Mouse (Mus musculus) CH12.LX (cell line): ENCODE measurements around the gene Ccdc78. TPM values are rescaled to one million over a fixed set of nuclear protein-coding genes. Genes with fewer than 3 reads are reported as not detected.

ENCODE experiments used
- DNase-seq: peaks from one replicate; pipeline ENCODE4 v3.0.0-alpha.2; 2013; ENCODE audit errors: extremely low read depth
- H3K27ac ChIP-seq: 2 replicates; pipeline ENCODE4 v1.5.1; 2012; ENCODE audit warnings: low read depth, mild to moderate bottlenecking, control low read depth, moderate library complexity; ENCODE audit not compliant: insufficient read depth
- H3K27me3 ChIP-seq: replicated peaks from 2 replicates; pipeline ENCODE3; 2012; ENCODE audit warnings: inconsistent platforms
- H3K36me3 ChIP-seq, 2 experiments: replicated peaks in 1 of 2; 2 replicates each; pipeline versions ENCODE3 to v1.6.1; 2012; ENCODE audit warnings: inconsistent platforms in 1 of 2, low read length in 1 of 2, mild to moderate bottlenecking in 1 of 2, mixed read lengths in 1 of 2, moderate library complexity in 1 of 2; ENCODE audit not compliant: control insufficient read depth in 1 of 2, insufficient read depth in 1 of 2
- H3K4me1 ChIP-seq, 2 experiments: 2 replicates each; pipeline ENCODE4 v1.6.1; 2012; ENCODE audit warnings: inconsistent platforms in 1 of 2, moderate library complexity in 1 of 2; ENCODE audit not compliant: insufficient read depth in 2 of 2, control insufficient read depth in 1 of 2
- H3K4me2 ChIP-seq: 2 replicates; pipeline ENCODE4 v1.6.1; 2012; ENCODE audit warnings: low read depth, mild to moderate bottlenecking, control low read depth; ENCODE audit not compliant: poor library complexity, insufficient read depth, severe bottlenecking
- H3K4me3 ChIP-seq, 3 experiments: fragments of 150-350 bp in 1 of 3; sonication (generic) in 1 of 3; replicated peaks in 1 of 3; 2 replicates each; pipeline versions ENCODE3 to v1.5.1; 2011 to 2012; ENCODE audit warnings: low read depth in 2 of 3, low read length in 2 of 3, mild to moderate bottlenecking in 2 of 3, moderate library complexity in 2 of 3, control low read depth in 1 of 3, improper control_type of control experiment in 1 of 3, inconsistent platforms in 1 of 3, mixed read lengths in 1 of 3; ENCODE audit not compliant: poor library complexity in 1 of 3
- H3K79me2 ChIP-seq: replicated peaks from 2 replicates; pipeline ENCODE4 v1.6.1; 2012; ENCODE audit warnings: mild to moderate bottlenecking, moderate library complexity; ENCODE audit not compliant: control insufficient read depth, poor library complexity, insufficient read depth, severe bottlenecking; ENCODE audit errors: extremely low read depth
- H3K9ac ChIP-seq: 2 replicates; pipeline ENCODE4 v1.6.1; 2012; ENCODE audit warnings: low read depth, mild to moderate bottlenecking, control low read depth, moderate library complexity; ENCODE audit not compliant: insufficient read depth
- H3K9me3 ChIP-seq: replicated peaks from 2 replicates; pipeline ENCODE3; 2012; ENCODE audit warnings: low read length, inconsistent platforms, mixed read lengths
- BHLHE40 ChIP-seq: IDR thresholded peaks from 2 replicates; pipeline ENCODE4 v1.6.1; 2011; ENCODE audit warnings: mild to moderate bottlenecking, low read depth, low read length, improper control_type of control experiment
- CHD1 ChIP-seq: IDR thresholded peaks from 2 replicates; pipeline ENCODE4 v1.6.1; 2012; ENCODE audit warnings: low read depth, low read length, improper control_type of control experiment, inconsistent platforms
- CHD2 ChIP-seq: IDR thresholded peaks from 2 replicates; pipeline ENCODE4 v1.6.1; 2011; ENCODE audit warnings: low read length, improper control_type of control experiment
- CTCF ChIP-seq, 2 experiments: IDR thresholded peaks in 1 of 2; conservative IDR thresholded peaks in 1 of 2; 2 replicates each; pipeline ENCODE4 v1.5.1; 2011 to 2012; ENCODE audit warnings: low read depth in 2 of 2, low read length in 2 of 2, improper control_type of control experiment in 1 of 2, inconsistent platforms in 1 of 2, mild to moderate bottlenecking in 1 of 2, moderate library complexity in 1 of 2
- E2F4 ChIP-seq: IDR thresholded peaks from 2 replicates; pipeline ENCODE4 v1.6.1; 2011; ENCODE audit warnings: low read depth, low read length, improper control_type of control experiment; ENCODE audit not compliant: insufficient replicate concordance
- EP300 ChIP-seq: IDR thresholded peaks from 2 replicates; pipeline ENCODE4 v1.6.1; 2011; ENCODE audit warnings: low read length, improper control_type of control experiment
- ETS1 ChIP-seq: conservative IDR thresholded peaks from 2 replicates; pipeline ENCODE4 v1.6.1; 2012; ENCODE audit warnings: low read depth, mild to moderate bottlenecking, inconsistent platforms, low read length, improper control_type of control experiment, moderate library complexity
- GABPA ChIP-seq: IDR thresholded peaks from 2 replicates; pipeline ENCODE4 v1.6.1; 2012; ENCODE audit warnings: low read depth, low read length, improper control_type of control experiment, inconsistent platforms; ENCODE audit not compliant: insufficient replicate concordance
- JUND ChIP-seq: conservative IDR thresholded peaks from 2 replicates; pipeline ENCODE4 v1.6.1; 2011; ENCODE audit warnings: low read depth, low read length, improper control_type of control experiment
- KAT2A ChIP-seq: IDR thresholded peaks from 2 replicates; pipeline ENCODE4 v1.6.1; 2012; ENCODE audit warnings: low read length, improper control_type of control experiment, inconsistent platforms; ENCODE audit not compliant: insufficient replicate concordance
- MAX ChIP-seq: IDR thresholded peaks from 2 replicates; pipeline ENCODE4 v1.6.1; 2011; ENCODE audit warnings: low read length, improper control_type of control experiment
- MAZ ChIP-seq: IDR thresholded peaks from 2 replicates; pipeline ENCODE4 v1.6.1; 2012; ENCODE audit warnings: low read depth, mild to moderate bottlenecking, inconsistent platforms, low read length, improper control_type of control experiment, moderate library complexity
- MYC ChIP-seq: IDR thresholded peaks from 2 replicates; pipeline ENCODE4 v1.6.1; 2011; ENCODE audit warnings: low read depth, mild to moderate bottlenecking, improper control_type of control experiment, low read length
- NELFE ChIP-seq: IDR thresholded peaks from 2 replicates; pipeline ENCODE4 v1.6.1; 2011; ENCODE audit warnings: low read depth, low read length, improper control_type of control experiment
- NRF1 ChIP-seq: IDR thresholded peaks from 2 replicates; pipeline ENCODE4 v1.6.1; 2014; ENCODE audit warnings: low read depth, mild to moderate bottlenecking, inconsistent platforms, low read length, improper control_type of control experiment, moderate library complexity
- PAX5 ChIP-seq: IDR thresholded peaks from 2 replicates; pipeline ENCODE4 v1.6.1; 2012; ENCODE audit warnings: low read length, inconsistent platforms, mixed read lengths
- POLR2A ChIP-seq: IDR thresholded peaks from 2 replicates; pipeline ENCODE4 v1.6.1; 2011; ENCODE audit warnings: low read depth, mild to moderate bottlenecking, improper control_type of control experiment, low read length
- POLR2AphosphoS2 ChIP-seq: IDR thresholded peaks from 2 replicates; pipeline ENCODE4 v1.6.1; 2011; ENCODE audit warnings: low read depth, low read length, improper control_type of control experiment
- RCOR1 ChIP-seq: conservative IDR thresholded peaks from 2 replicates; pipeline ENCODE4 v1.6.1; 2012; ENCODE audit warnings: low read depth, mild to moderate bottlenecking, inconsistent platforms, low read length, improper control_type of control experiment
- SIN3A ChIP-seq: IDR thresholded peaks from 2 replicates; pipeline ENCODE4 v1.6.1; 2012; ENCODE audit warnings: low read length, improper control_type of control experiment, inconsistent platforms
- SMC3 ChIP-seq: IDR thresholded peaks from 2 replicates; pipeline ENCODE4 v1.6.1; 2011; ENCODE audit warnings: low read depth, low read length, improper control_type of control experiment
- TBP ChIP-seq: conservative IDR thresholded peaks from 2 replicates; pipeline ENCODE4 v1.6.1; 2011; ENCODE audit warnings: low read depth, low read length, improper control_type of control experiment
- TCF12 ChIP-seq: IDR thresholded peaks from 2 replicates; pipeline ENCODE4 v1.6.1; 2014; ENCODE audit warnings: low read depth, mild to moderate bottlenecking, inconsistent platforms, low read length, improper control_type of control experiment
- UBTF ChIP-seq: IDR thresholded peaks from 2 replicates; pipeline ENCODE4 v1.6.1; 2012; ENCODE audit warnings: low read depth, mild to moderate bottlenecking, inconsistent platforms, low read length, improper control_type of control experiment, moderate library complexity
- USF1 ChIP-seq: IDR thresholded peaks from 2 replicates; pipeline ENCODE4 v1.6.1; 2014; ENCODE audit warnings: low read depth, mild to moderate bottlenecking, inconsistent platforms, low read length, improper control_type of control experiment
- USF2 ChIP-seq: conservative IDR thresholded peaks from 2 replicates; pipeline ENCODE4 v1.6.1; 2011; ENCODE audit warnings: low read depth, low read length, improper control_type of control experiment
- ZC3H11A ChIP-seq: IDR thresholded peaks from 2 replicates; pipeline ENCODE4 v1.6.1; 2012; ENCODE audit warnings: low read depth, mild to moderate bottlenecking, inconsistent platforms, low read length, improper control_type of control experiment
- ZKSCAN1 ChIP-seq: IDR thresholded peaks from 2 replicates; pipeline ENCODE4 v1.6.1; 2012; ENCODE audit warnings: low read depth, inconsistent platforms, low read length, improper control_type of control experiment, borderline replicate concordance
- ZNF384 ChIP-seq: IDR thresholded peaks from 2 replicates; pipeline ENCODE4 v1.6.1; 2012; ENCODE audit warnings: low read depth, low read length, improper control_type of control experiment, inconsistent platforms
- dilution Hi-C: fragments of 300-500 bp; cut with MboI; formaldehyde crosslinking; loops from 2 replicates; pipeline ENCODE4 v1.14.3; 2020; ENCODE audit warnings: low sequenced_read_pairs; ENCODE audit not compliant: extremely low pct_unique_long_range_greater_than_20kb, extremely low pct_ligation_motif_present
- in situ Hi-C: fragments of 300-500 bp; cut with MboI; formaldehyde crosslinking; loops from 3 replicates; pipeline ENCODE4 v1.14.3; 2019; ENCODE audit warnings: low sequenced_read_pairs, low pct_ligation_motif_present, low pct_unique_long_range_greater_than_20kb, mixed read lengths
- polyA plus RNA-seq: library from polyadenylated mRNA; unstranded; fragments of >175 nt; gene quantifications from 2 replicates; pipeline ENCODE4 v1.2.1, GENCODE M21; 2012; ENCODE audit warnings: low read depth; ENCODE audit not compliant: insufficient read length
- total RNA-seq, 2 experiments: library from RNA; depleted of rRNA; stranded (reverse); fragments of 300-350 nt in 1 of 2; fragments of >200 nt in 1 of 2; gene quantifications; 2 replicates each; pipeline ENCODE4 v1.2.3; 2012 to 2014

The Ccdc78 gene
- total and polyA plus RNA-seq, 3 experiments, result 0.13 to 0.40 (median 0.25) TPM

- in situ Hi-C loops (no loop called here), dilution Hi-C loops (no loop called here)
- Histone ChIP-seq H3K9ac (no peak overlapping the region), H3K9me3 (no peaks in the 10 kb centered on the region), H3K79me2 (no peaks in the 10 kb centered on the region), H3K4me1 (no peaks in the 10 kb centered on the region), H3K27ac (no peak overlapping the region), H3K27me3 (peaks cover 80% of the 10 kb centered on the region), H3K4me2 (no peak overlapping the region), H3K36me3 (no peaks in the 10 kb centered on the region), H3K4me3 (no peak overlapping the region)
- no peak for DNase-seq
- TF ChIP-seq MYC, result no peak
- TF ChIP-seq CTCF (conservative IDR thresholded peaks at IDR 0.05 in 1 of 2, IDR thresholded peaks at IDR 0.05 in 1 of 2; ENCODE audit: low read depth in 2 of 2, low read length in 2 of 2), result no peak
- TF ChIP-seq ZNF384, result no peak
- no peak for TF ChIP-seq USF2
- TF ChIP-seq POLR2A, result no peak
- TF ChIP-seq GABPA, result no peak
- no peak for TF ChIP-seq POLR2AphosphoS2
- TF ChIP-seq ZKSCAN1, result no peak
- no peak for TF ChIP-seq TCF12
- TF ChIP-seq EP300, result no peak
- TF ChIP-seq SMC3, result no peak
- no peak for TF ChIP-seq ZC3H11A
- TF ChIP-seq MAZ, result no peak
- no peak for TF ChIP-seq PAX5
- no peak for TF ChIP-seq CHD2
- no peak for TF ChIP-seq USF1
- TF ChIP-seq SIN3A, result no peak
- no peak for TF ChIP-seq JUND
Observed at GRCm38 (mm10) chr17:25743831-25744230, 42.5 kb upstream of the Ccdc78 start.

- no peak overlapping the region for H3K4me2 ChIP-seq
- in situ Hi-C loops (no loop called here), dilution Hi-C loops (no loop called here)
- DNase-seq, result no peak
- peaks cover 80% of the 10 kb centered on the region for H3K27me3 ChIP-seq
- H3K9ac ChIP-seq, result no peak overlapping the region
- H3K79me2 ChIP-seq, result no peaks in the 10 kb centered on the region
- TF ChIP-seq CHD1 (no peak), JUND (no peak), SIN3A (no peak), ZNF384 (no peak), SMC3 (no peak), BHLHE40 (no peak), MAX (no peak), ZC3H11A (no peak), NRF1 (no peak), MAZ (no peak), UBTF (no peak), ETS1 (no peak), NELFE (no peak), E2F4 (no peak), TCF12 (no peak), KAT2A (no peak), RCOR1 (no peak), EP300 (no peak), CTCF (conservative IDR thresholded peaks at IDR 0.05 in 1 of 2, IDR thresholded peaks at IDR 0.05 in 1 of 2; ENCODE audit: low read depth in 2 of 2, low read length in 2 of 2) (no peak), TBP (no peak)
- H3K27ac ChIP-seq, result no peak overlapping the region
- no peaks in the 10 kb centered on the region for H3K9me3 ChIP-seq
- no peak overlapping the region for H3K4me3 ChIP-seq
- H3K4me1 ChIP-seq, result no peaks in the 10 kb centered on the region
- no peaks in the 10 kb centered on the region for H3K36me3 ChIP-seq
Observed at GRCm38 (mm10) chr17:25744311-25744710, 42.1 kb upstream of the Ccdc78 start.
